Mouse (Mus musculus): ENCODE data around the gene Dhdds.
"Not testable (repeated sequence)": the region's sequence is repeated elsewhere in the genome, so short reads cannot be mapped to it uniquely, and the experiment has no call there.

The Dhdds gene

GRCm38 (mm10) chr4:134002903-134003302 is 2.2 kb upstream of the Dhdds start:
- no peak for DNase-seq (ENCODE audit: low read depth)

GRCm38 (mm10) chr4:134002246-134002645 is 1.5 kb upstream of the Dhdds start:
- DNase-seq (ENCODE audit: low read depth): no peak

GRCm38 (mm10) chr4:134001710-134002109 is 992 bp upstream of the Dhdds start:
- no peak for DNase-seq (ENCODE audit: low read depth)

GRCm38 (mm10) chr4:133994697-133995096 is 6.0 kb downstream of the Dhdds start:
- no peak for DNase-seq (ENCODE audit: low read depth)

GRCm38 (mm10) chr4:133991087-133991660 is 9.5 kb downstream of the Dhdds start:
- DNase-seq (ENCODE audit: low read depth): no peak

- no peak for DNase-seq (ENCODE audit: low read depth)
Measured at GRCm38 (mm10) chr4:133990035-133990434, 10.7 kb downstream of the Dhdds start.

GRCm38 (mm10) chr4:133988289-133988688 is 12.4 kb downstream of the Dhdds start:
- not testable (repeated sequence) for DNase-seq (ENCODE audit: low read depth)

GRCm38 (mm10) chr4:133982936-133983335 is 17.8 kb downstream of the Dhdds start:
- no peak for DNase-seq (ENCODE audit: low read depth)

- no peak for DNase-seq (ENCODE audit: low read depth)
Measured at GRCm38 (mm10) chr4:133980496-133980895, 20.2 kb downstream of the Dhdds start.

GRCm38 (mm10) chr4:133978021-133978711 is 22.6 kb downstream of the Dhdds start:
- DNase-seq (ENCODE audit: low read depth): no peak

- no peak for DNase-seq (ENCODE audit: low read depth)
Measured at GRCm38 (mm10) chr4:133971741-133972140, 29.0 kb downstream of the Dhdds start.

- DNase-seq (ENCODE audit: low read depth): no peak
Measured at GRCm38 (mm10) chr4:133970876-133971275, 29.8 kb downstream of the Dhdds start.

- DNase-seq (ENCODE audit: low read depth): no peak
Measured at GRCm38 (mm10) chr4:133970196-133970595, 30.5 kb downstream of the Dhdds start.

GRCm38 (mm10) chr4:133969114-133969770 is 31.5 kb downstream of the Dhdds start:
- DNase-seq (ENCODE audit: low read depth): peak; percentile 16

GRCm38 (mm10) chr4:133968150-133968921 is 32.4 kb downstream of the Dhdds start, which contains the start of gene Hmgn2:
Gene Hmgn2, minus strand, starts transcription at chr4:133968650.
- peak; percentile 51 for DNase-seq (ENCODE audit: low read depth)

GRCm38 (mm10) chr4:133967866-133968149 is 32.9 kb downstream of the Dhdds start:
- DNase-seq (ENCODE audit: low read depth): peak; percentile 81

GRCm38 (mm10) chr4:133967138-133967865 is 33.4 kb downstream of the Dhdds start:
- DNase-seq (ENCODE audit: low read depth): peak; percentile 88

- DNase-seq (ENCODE audit: low read depth): no peak
Measured at GRCm38 (mm10) chr4:133966271-133966940, 34.3 kb downstream of the Dhdds start.

- DNase-seq (ENCODE audit: low read depth): no peak
Measured at GRCm38 (mm10) chr4:133962566-133962965, 38.2 kb downstream of the Dhdds start.

- no peak for DNase-seq (ENCODE audit: low read depth)
Measured at GRCm38 (mm10) chr4:133958884-133959283, 41.8 kb downstream of the Dhdds start.

- DNase-seq (ENCODE audit: low read depth): no peak
Measured at GRCm38 (mm10) chr4:133956358-133956757, 44.4 kb downstream of the Dhdds start.
